Mouse (Mus musculus): ENCODE measurements around the gene Sdf4.

GRCm38 (mm10) chr4:155955491-155955890 is 37.2 kb upstream of the Sdf4 start:
- TF ChIP-seq POLR2A (IDR thresholded peaks at IDR 0.05; ENCODE audit: borderline replicate concordance, extremely low read depth, low read depth, low read length) (no peak), CTCF (IDR thresholded peaks at IDR 0.05; ENCODE audit: insufficient read depth, low read length) (no peak)

Measured in lung, adult 2 months (tissue).